Mouse (Mus musculus) adrenal gland, adult 10 weeks (tissue): Measurements from ENCODE around the gene Tekt3. TPM values are rescaled to one million over a fixed set of nuclear protein-coding genes. Genes with fewer than 3 reads are reported as not detected.

Experiments
- polyA plus RNA-seq: library from polyadenylated mRNA; stranded (reverse); fragments of 350-450 nt; fragmentation: Illumina TruSeq; extraction: RNeasy Lipid Tissue Mini Kit (QIAGEN cat#74804); gene quantifications from one replicate; pipeline ENCODE4 v1.2.3, GENCODE M21; 2014; ENCODE audit warnings: low read depth, low replicate concordance

The Tekt3 gene
- not detected for polyA plus RNA-seq

GRCm38 (mm10) chr11:63061446-63061845 lies at the start of gene Tekt3:
Tekt3 (plus strand) TSS chr11:63061654.

GRCm38 (mm10) chr11:63128784-63129183 lies 67.3 kb downstream of the Tekt3 start, which contains the start of gene Pmp22:
Pmp22 (plus strand) TSS chr11:63128982.

Other genes with a start within 250 kb of the Tekt3 start
- gene Trim16, start 241.4 kb upstream of the Tekt3 start, polyA plus RNA-seq, result 4.7 TPM
- not detected for gene Fbxw10, start 214.6 kb upstream of the Tekt3 start, polyA plus RNA-seq
- gene Tvp23b, start 182.2 kb upstream of the Tekt3 start, polyA plus RNA-seq, result 139 TPM
- not detected for gene Cdrt4, start 110.5 kb upstream of the Tekt3 start, polyA plus RNA-seq
- gene Pmp22, start 67.3 kb downstream of the Tekt3 start, polyA plus RNA-seq, result 250 TPM